Mouse (Mus musculus) common myeloid progenitor, adult 5-6 weeks (primary cell): Measurements from ENCODE around the gene Phactr4. TPM values are rescaled to one million over a fixed set of nuclear protein-coding genes. Genes with fewer than 3 reads are reported as not detected.

Experiments used
- ATAC-seq: replicated peaks from 2 replicates; pipeline ENCODE4 v1.8.0; 2016; ENCODE audit warnings: low read depth, mild to moderate bottlenecking, moderate TSS enrichment, inconsistent platforms; ENCODE audit not compliant: poor library complexity, severe bottlenecking
- total RNA-seq: library from RNA; stranded (forward); fragments of 200-1000, 187-1606 nt; gene quantifications from 2 replicates; pipeline ENCODE4 v1.2.3, GENCODE M21; 2017

Gene Phactr4
- total RNA-seq, 1 experiment from 2014 or later: 17.9 TPM

DNA sequence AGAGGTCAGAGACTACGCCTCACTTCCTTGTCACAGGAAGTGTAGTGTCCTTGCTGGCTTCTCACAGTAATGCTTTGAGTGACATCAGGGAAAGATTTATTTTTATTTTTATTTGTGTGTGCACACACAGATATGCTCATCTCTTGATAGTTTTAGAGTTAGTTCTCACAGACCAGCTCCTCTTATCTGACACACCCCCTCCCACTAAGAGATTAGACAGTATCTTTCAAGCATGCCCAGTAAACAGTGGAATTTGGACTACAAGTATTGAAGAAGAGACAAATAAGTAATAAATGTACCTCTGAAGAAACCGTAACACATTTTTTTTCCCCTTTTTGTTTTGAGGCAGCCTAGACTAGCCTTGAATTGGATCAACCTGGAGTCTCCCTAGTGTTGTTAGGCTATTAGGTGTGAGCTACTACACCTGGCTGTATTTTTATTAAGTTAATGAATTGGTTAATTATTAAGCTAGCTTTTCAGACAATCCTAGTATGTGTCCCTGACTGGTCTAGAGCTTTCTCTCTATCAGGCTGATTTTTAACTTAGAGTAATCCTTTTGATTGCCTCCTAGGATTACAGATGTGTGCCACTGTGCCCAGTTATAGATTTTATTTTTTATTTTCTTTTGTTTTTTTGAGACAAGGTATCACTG lies 41.2 kb downstream of the Phactr4 start:
- ATAC-seq: no peak

DNA sequence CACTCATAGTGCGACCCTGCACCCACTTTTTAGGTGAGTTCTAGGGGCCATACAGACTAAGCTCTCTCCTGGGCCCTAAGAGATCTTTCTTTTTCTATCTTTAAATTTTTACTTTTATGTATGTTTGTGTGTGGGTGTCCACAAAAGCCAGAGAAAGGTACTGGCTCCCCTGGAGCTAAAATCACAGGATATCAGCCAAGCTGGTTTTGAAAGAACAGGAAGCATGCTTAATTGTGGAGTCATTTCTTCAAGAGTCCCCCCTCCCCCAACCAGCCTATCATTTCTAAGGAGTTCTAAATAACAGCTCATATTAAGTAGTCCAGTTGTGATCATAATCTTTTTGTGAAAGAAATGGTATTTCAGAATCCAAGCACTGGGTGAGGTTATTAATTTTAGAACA lies 48.5 kb downstream of the Phactr4 start:
- no peak for ATAC-seq

DNA sequence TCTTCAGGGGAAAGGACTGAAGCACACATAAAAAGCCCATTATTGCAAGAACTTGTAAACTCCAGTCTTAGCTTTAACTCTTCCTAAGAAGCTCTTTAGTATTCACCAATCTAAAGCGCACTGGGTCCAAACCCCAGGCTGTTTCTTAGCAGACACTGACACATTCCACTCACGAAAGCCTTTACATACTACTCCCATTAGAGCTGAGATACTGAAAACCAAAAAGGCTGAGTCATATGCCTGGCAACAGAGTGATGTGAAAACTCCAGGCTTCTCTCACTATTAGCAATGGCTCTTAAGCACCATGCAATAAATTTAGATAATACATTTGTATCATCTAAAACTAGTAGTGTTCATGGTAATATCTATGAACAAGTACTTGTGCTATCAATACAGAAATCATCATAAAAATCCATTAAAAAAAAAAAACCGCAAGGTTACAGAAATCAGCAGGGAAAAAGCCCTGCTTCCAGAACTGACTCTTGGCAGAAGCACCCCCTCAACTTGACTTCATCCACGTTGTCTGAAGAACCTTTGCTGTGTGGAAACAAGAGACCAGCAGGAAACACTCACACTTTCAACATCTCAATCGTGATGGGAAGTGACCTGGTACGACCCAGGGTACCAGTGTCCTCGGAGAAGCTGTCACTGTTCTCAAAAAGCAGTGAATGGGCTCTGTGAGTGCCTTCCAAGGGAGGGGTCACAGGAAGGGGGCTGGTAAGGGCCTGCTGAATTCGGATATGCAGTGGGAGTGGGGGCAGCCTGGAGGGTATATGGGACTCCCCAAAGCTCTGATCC lies 52.1 kb downstream of the Phactr4 start:
- ATAC-seq: no peak

DNA sequence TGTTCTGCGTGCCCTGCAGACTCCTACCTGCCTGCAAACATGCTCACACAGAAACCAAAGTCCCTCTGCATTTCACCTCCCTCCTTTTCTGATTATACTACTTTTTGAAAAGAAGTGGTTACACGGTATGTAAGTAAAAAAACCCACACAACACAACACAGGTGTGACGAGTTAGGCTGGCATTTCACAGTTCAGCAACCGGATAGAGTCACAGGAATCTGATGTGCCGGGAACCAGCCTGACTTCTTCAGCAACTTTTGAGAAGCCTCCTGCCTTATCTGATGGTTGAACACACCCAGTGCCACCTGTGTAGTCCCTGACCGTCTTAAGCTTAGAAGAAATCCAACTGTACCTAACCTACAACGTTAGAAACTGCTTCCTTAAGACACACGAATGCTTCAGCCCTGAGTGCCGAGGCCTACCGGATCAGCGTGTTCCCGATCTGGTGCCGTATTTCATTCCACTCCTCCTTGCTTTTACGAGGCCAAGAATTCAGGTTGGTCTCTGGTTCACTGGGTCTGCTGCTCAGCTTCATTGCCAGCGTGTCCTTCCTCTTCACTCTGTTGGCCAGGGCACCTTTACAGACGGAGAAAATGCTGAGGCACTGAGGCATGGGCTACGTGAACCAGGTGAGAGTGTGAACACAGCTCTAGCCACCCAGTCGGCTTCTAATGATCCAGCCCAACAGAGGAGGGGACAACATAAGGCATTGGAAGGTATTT lies 54.6 kb downstream of the Phactr4 start:
- no peak for ATAC-seq

DNA sequence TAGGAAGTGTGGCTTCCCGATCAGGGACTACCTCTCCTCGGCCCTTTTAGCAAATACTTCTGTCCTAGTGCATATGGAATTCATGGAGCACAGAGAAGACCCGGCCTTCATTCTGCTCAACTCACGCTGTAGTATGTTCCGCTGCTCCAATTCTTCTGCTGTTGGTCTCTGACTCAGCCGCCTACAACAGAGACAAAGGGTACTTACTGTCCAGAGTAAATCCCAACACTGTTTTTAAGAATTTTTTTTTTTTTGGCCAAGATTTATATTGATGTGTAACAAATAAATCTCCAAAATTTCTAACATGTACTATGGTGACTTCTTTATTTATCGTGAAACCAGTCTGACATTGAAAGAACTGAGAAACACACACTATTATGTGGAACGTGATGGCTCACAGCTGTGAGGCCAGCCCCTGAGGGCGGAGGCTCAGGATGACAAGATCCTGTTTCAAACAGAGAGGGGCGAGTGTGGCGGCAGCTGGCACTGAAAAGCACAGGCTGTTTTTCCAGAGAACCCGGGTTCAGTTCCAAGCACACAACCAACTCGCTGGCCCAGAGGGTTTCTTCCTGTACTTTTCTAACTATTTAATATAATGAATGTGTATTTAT lies 56.7 kb downstream of the Phactr4 start:
- ATAC-seq: no peak

DNA sequence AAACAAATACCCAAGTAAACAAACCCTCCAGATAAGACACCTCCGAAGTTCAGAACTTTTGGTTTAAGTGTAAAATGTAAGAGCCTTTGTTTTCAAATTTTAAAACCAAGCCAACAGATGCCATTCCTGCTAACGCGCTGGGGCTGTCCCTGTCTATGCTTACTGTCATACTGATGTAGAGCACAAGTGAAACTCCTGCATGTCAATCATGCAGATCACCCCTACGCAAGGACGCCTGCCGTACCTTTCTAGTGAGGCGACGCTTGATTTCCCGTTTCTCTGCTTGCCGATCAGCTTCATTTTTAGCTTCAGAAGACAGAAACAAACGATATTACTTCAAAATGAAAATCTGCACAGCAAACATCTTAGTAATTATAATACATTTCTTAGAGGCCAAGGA lies 58.8 kb downstream of the Phactr4 start:
- ATAC-seq: no peak

DNA sequence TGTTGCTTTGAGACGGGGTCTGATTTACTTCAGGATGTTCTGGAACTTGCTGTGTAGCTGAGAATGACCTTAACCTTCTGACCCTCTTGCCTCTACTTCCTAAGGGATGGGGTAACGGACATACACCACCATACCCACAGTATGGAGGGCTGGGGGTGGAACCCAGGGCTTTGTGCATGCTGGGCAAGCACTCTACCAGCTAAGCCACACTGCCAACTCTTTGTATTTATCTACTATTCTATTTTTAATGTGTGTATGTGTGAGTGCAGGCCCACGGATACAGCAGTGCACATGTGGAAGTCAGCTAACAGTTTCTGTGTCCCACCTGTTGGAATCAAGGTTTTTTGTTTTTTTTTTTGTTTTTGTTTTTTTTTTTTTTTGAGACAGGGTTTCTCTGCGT lies 62.8 kb downstream of the Phactr4 start:
- no peak for ATAC-seq

DNA sequence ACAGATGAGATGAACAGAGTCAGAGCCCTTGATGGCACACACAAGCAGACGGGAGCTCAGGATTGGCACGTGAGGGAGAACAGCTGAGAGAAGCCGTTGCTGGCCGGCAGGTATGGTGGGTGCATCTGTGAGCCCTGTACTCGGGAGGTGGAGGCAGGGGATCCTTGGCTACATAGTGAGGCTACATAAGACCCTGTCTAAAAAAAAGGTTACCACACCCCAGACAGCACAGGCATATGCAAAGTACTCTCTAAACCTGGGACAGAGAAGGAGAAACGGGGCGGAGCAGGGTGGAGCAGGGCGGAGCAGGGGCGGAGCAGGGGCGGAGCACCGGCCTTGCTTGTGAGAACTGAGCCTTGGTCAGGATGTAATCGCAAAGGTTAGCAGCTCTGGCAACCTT lies 66.1 kb downstream of the Phactr4 start:
- no peak for ATAC-seq

DNA sequence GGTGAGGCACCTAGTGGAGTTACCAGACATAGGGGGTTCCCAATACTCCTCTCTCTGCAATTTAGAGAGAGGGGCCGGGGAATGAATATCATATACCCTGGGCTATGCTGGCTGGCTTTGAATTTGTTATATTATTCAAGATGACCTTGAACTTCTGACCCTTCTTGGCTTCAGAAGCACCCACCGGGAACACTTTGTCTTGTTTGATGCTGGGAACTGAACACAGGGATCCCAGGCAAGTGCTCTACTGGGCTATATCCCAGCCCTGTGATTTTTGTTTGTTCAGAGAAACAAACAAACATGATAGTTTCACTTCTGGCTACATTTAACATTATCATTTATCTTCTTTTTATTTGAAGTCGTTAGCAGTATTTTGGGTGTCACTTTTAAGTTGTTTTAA lies 66.9 kb downstream of the Phactr4 start:
- no peak for ATAC-seq

DNA sequence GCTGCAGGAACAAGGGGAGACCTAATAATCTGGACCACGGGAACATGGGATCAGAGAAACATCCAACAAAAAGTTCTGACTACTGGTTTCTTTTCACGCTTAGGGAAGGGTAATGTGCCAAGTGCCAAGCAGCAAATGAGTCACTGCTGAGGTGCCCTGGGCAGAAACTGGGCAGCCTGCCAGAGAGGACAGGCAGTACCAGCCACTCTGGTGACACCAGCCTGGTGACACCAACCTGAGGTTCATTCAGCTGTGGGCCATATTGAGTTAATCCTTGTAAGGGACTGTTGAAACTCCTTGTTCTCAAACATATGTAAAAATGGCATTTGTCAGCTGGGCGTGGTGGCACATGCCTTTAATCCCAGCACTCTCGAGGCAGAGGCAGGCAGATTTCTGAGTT lies 67.7 kb downstream of the Phactr4 start:
- ATAC-seq: no peak

DNA sequence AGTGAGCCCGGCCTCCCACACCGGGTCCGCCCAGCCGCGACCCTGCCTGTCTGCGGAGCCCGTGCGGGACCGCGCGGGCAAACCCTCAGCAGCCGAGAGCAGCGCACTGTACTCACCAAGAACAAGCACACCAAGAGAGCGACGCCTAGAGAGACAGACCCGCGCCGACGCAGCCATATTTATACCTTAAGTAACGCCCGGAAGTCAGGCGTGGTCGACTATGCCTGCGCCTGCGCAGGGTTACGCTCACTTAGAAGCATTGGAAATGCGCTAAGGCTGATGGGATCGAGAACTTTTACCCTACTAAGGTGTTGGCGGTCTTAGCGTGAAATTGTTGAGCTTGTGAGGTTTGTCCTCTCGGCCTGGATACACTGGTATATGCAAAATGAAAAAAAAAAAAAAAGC lies 68.8 kb downstream of the Phactr4 start, which contains the start of gene Rcc1:
Gene Rcc1, minus strand, starts transcription at position 125 of the 405 bp plus-strand sequence.
- ATAC-seq: peak; percentile 86

DNA sequence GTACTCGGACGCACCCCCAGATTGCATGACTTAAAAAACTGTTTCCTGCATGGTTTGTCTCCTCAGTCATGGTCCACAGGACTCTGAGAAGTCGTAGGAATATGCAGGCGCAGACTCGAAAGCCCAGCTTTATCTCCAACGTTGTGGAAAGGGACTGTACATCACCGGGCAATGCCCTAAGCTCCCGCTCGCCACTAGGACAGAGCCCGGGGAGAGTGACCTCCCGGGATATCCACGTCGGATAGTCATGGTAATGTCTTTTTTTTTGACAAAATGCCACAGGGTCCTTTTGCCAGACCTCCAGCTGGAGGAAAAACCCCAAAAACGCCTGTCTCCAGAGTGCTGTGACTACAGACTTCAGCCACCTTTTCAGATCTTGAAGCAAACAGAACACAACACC lies 69.5 kb downstream of the Phactr4 start:
- ATAC-seq: no peak

DNA sequence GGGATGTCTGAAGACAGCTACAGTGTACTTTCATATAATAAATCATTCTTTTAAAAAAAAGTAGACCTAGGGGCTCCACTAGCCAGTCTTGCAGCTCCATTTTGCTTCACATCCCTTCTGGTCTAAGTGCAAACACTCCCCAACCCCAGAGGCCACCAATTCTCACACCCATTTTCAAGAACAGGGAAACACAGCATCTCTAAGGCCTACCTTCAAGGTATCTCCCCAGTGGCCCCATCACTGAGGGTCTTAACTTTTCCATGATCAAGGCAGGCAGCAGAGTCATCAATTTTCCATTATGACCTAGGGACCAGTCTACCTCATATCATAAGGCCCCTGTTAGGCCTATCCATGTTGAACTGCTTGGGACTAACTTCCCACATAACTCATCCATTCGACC lies 70.9 kb downstream of the Phactr4 start:
- no peak for ATAC-seq

DNA sequence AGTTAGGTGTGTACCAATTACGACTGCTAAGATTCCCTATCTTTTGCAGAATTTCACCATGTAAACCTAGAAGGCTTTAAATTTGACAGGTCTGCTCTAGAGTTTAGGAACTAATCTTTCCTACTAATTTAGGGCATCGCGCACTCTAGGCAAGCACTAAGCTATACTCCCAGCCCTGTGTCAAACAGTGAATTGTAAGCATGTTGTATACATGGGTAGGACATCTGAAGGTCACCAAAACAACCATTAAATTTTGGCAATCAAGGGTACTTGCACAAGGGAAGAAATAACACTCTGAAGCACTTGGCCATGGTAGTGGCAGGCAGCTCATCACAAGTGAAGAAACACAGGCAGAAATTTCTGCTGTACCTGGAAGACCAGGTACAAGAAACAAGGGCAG lies 71.4 kb downstream of the Phactr4 start:
- ATAC-seq: no peak

DNA sequence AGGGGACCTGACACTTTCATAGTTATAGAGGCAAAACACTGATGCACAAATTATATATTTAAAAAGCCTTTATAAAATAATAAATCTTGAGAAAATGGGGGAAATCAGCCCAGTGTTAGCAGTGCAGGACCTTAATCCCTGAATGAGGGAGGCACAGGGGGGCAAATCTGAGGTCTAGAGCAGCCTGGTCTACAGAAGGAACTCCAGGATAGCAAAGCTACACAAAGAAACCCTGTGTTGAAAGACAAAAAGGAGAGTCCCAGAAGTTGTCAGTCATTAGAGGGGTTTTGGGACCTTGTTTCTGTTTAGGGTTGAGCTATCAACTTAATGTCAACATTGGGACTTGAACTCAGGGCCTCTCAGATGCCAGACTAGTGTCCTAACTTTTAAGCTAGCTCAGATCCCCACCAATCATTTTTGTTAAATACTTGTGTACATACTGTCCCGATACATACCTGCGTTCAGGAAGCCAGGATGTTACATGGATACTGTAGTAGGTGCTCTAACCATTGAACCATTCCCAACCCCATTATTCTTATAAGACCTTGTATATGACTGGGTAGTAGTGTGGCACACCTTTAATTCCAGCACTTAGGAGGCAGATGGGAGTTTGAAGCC lies 72.1 kb downstream of the Phactr4 start:
- no peak for ATAC-seq

DNA sequence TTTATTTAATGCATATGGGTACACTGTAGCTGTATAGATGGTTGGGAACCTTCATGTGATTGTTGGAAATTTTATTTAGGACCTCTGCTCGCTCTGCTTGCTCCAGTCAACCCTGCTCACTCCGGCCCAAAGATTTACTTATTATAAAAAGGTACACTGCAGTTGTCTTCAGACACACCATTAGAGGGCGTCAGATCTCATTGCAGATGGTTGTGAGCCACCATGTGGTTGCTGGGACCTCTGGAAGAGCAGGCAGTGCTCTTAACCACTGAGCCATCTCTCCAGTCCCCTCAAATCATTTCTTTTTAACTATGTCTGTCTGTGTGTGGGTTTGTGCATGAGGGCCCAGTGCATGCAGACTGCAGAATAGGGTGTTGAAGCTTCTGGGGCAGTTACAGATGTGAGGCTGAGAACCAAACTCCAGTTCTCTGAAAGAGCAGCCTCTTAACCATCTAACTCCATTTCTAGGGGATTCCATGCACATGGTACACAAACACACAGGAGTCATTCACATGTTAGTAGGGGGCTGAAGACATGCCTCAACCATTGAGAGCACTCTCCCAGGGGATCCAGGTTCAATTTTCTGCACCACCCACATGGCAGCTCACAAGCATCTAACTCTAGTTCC lies 72.7 kb downstream of the Phactr4 start:
- no peak for ATAC-seq

DNA sequence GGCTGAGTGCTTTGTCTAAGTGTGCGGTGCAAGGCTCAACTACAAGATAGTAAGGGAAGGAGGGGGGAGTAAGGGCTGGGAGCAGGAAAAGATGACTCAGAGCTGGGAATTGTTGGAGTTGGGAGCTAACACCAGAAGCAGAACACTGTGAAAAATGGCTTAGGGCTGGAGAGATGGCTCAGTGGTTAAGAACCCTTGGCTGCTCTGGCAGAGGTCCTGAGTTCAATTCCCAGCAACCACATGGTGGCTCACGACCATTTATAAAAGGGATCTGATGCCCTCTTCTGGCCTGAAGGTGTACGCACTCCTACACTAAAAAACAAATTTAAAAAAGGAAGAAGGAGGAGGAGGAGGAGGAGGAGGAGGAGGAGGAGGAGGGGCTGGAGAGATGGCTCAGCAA lies 75.6 kb downstream of the Phactr4 start:
- no peak for ATAC-seq

DNA sequence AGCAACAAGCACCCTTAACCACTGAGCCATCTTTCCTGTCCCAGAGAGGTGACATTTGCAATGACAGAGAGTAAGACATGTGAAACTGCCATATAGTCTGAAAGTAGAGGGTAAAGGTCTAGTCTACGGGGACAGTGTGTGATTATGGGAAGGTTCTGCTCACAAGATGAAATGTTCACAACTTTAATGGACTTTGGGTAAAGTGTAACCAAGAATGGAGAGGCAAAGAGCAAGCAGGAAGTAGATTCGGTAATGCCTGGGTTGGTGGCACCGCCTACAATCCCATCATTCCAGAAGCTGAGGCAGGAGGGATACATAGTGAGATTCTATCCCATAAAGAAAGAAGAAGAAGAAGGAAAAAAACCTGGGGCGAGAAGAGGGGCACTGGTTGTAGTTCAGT lies 76.0 kb downstream of the Phactr4 start:
- ATAC-seq: no peak

DNA sequence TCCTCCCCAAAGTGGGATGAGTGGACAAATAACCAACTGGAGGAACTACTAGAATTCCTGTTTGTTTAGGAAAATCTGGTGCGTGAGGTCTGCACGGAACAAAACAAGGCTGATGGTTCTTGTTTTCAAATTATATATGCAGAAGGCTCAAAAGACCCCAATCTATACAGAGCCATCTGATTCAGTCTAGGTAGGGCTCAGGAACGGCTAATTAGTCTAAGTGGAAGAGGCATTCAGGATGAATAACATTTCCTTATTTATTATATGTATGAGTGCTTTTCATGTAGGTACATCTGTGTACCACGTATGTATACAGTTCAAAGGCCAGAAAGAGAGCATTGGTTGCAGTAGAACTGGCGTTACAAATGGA lies 76.5 kb downstream of the Phactr4 start:
- ATAC-seq: 0 out of 2 replicates have a peak, but pooled peaks have one; percentile 2
